Mouse (Mus musculus): ENCODE results near the gene Rab36. TPM values are rescaled to one million over a fixed set of nuclear protein-coding genes. Genes with fewer than 3 reads are reported as not detected.

Rab36 gene
- polyA plus RNA-seq (2017; shearing (Covaris generic)), result 1.1 TPM

GRCm38 (mm10) chr10:75036883-75037379 is at the start of gene Rab36:
Rab36 (plus strand) TSS chr10:75037058.

GRCm38 (mm10) chr10:75032395-75032794 is 4.5 kb upstream of the Rab36 start, which contains the start of gene Rsph14:
Rsph14 (minus strand) TSS chr10:75032586.

GRCm38 (mm10) chr10:75060217-75060842 is 23.5 kb downstream of the Rab36 start, which contains the start of gene Bcr:
Bcr (plus strand) TSS chr10:75060592.

Other genes starting within 250 kb of the Rab36 start
- gene Gnaz, start 69.9 kb upstream of the Rab36 start, polyA plus RNA-seq (2017; shearing (Covaris generic)), result 0.74 TPM
- gene Rsph14, start 4.5 kb upstream of the Rab36 start, polyA plus RNA-seq (2017; shearing (Covaris generic)), result not detected
- gene Bcr, start 23.5 kb downstream of the Rab36 start, polyA plus RNA-seq (2017; shearing (Covaris generic)), result 7.0 TPM
- gene Specc1l, start 175.0 kb downstream of the Rab36 start, polyA plus RNA-seq (2017; shearing (Covaris generic)), result 59.0 TPM

Data from effector memory CD4-positive, alpha-beta T cell, adult 7 months (primary cell).